Mouse (Mus musculus) spleen, adult 2 months (tissue): ENCODE measurements around the gene Hydin.

Experiments
- CTCF ChIP-seq: fragments of 200-500 bp; IDR thresholded peaks from 2 replicates; pipeline ENCODE4 v1.5.1; 2011; ENCODE audit warnings: mild to moderate bottlenecking, inconsistent platforms; ENCODE audit not compliant: insufficient read depth, insufficient read length, insufficient replicate concordance; ENCODE audit errors: extremely low read depth
- POLR2A ChIP-seq: fragments of 200-500 bp; IDR thresholded peaks from 2 replicates; pipeline ENCODE4 v1.6.1; 2011; ENCODE audit warnings: low read depth, low read length, inconsistent platforms

DNA sequence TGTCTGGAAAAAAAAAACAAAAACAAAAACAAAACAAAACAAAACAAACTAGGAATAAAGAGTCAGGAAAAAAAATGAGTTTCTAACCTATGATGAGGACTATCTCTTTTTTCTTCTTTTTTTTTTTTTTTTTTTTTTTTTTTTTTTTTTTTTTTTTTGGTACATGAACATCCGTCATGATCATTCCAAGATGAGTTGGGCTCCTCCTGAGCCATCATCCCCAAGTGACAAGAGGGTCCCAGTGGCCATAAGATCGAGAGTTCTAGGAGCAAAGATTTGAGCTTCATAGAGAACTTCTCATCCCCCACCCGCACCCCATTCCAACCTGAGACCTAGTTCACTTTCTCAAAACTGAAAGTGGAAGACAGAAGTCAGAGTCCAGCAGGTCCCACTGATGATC is 164.6 kb downstream of the Hydin start:
- TF ChIP-seq POLR2A (no peak), CTCF (no peak)
